Mouse (Mus musculus): ENCODE results near the gene Cdh23. TPM values are rescaled to one million over a fixed set of nuclear protein-coding genes. Genes with fewer than 3 reads are reported as not detected.

The Cdh23 gene
- polyA plus RNA-seq, 1 experiment from 2014 or later = 6.9 TPM

DNA sequence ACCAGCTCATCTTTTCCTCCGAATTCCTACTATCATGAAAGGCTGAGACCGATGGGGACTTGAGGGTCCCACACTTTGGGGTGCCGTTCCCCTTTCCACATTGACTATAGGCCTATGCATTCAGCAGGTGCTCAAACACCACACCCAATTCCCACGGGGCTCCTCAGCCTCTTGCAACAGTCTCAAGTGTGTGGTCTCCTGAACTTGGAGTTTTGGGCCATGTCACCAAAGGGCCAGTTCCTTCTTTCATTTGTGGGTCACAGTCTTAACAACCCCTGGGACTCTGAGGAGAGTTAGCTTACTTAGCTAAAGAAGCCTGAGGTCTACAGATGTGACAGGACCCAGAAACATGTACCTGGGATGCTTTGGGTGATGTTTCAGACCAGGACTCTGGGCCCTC, 380.1 kb downstream of the Cdh23 start:
- ATAC-seq (ENCODE audit: low FRiP score, low read depth) = no peak
- 91% methylated on average over 4 of the region's 4 CpGs for WGBS
- H3K27ac ChIP-seq (replicated peaks) = no peak overlapping the region
- H3K4me1 ChIP-seq (replicated peaks) = no peaks in the 10 kb centered on the region
- H3K9me3 ChIP-seq = no peaks in the 10 kb centered on the region
- H3K36me3 ChIP-seq = no peaks in the 10 kb centered on the region
- no peak overlapping the region for H3K4me2 ChIP-seq
- no peaks in the 10 kb centered on the region for H3K27me3 ChIP-seq
- no peak overlapping the region for H3K4me3 ChIP-seq
- H3K9ac ChIP-seq = no peak overlapping the region

DNA sequence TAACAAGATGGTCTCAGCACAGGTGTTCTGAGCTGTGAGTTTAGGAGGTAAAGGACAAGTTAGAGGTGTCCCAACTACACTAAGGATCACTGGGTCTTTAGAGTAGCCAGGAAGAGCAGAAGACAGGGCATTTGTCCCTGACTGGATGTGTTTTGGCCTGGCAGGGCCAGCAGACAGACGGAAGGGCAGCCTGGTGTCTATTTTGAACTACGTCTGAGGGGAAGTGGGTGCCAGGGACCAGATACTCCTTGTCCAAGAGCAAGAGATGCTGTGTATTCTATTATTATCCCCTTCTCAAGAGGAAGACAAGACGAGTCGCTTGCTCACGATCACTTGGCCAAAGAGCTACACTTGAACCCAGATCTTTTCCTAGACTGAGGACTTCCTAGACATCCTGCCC, 382.7 kb downstream of the Cdh23 start:
- no peak overlapping the region for H3K9ac ChIP-seq
- H3K27ac ChIP-seq (replicated peaks) = no peak overlapping the region
- 97% methylated on average over 5 of the region's 5 CpGs for WGBS
- no peaks in the 10 kb centered on the region for H3K4me1 ChIP-seq (replicated peaks)
- H3K27me3 ChIP-seq = no peaks in the 10 kb centered on the region
- no peaks in the 10 kb centered on the region for H3K36me3 ChIP-seq
- H3K4me2 ChIP-seq = no peak overlapping the region
- H3K4me3 ChIP-seq = no peak overlapping the region
- no peaks in the 10 kb centered on the region for H3K9me3 ChIP-seq
- no peak for ATAC-seq (ENCODE audit: low FRiP score, low read depth)

DNA sequence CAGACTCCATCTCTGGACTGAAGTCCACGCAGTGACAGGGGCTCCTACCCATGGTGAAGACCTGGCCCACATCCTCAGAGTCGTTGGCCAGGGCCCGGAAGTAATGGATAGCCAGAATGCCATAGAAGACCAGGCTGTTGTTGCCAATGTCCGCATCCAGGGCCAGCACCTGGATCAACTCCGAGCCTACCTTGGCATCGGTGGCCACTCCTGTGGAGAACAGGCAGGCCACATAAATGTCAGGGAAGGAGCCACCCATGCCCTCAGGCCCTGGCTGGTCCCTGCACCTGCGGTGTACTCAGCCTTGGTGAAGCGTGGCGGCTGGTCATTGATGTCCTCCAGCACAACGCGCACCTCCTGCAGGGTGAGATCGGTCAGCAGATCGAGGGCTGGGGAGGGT, 385.7 kb downstream of the Cdh23 start:
- no peak for ATAC-seq (ENCODE audit: low FRiP score, low read depth)
- H3K27ac ChIP-seq (replicated peaks) = no peak overlapping the region
- H3K9me3 ChIP-seq = no peaks in the 10 kb centered on the region
- no peak overlapping the region for H3K9ac ChIP-seq
- H3K4me3 ChIP-seq = no peak overlapping the region
- WGBS = 94% methylated on average over 13 of the region's 13 CpGs
- no peaks in the 10 kb centered on the region for H3K36me3 ChIP-seq
- no peaks in the 10 kb centered on the region for H3K4me1 ChIP-seq (replicated peaks)
- no peaks in the 10 kb centered on the region for H3K27me3 ChIP-seq
- H3K4me2 ChIP-seq = no peak overlapping the region

GRCm38 (mm10) chr10:60304854-60305628, 391.2 kb downstream of the Cdh23 start:
- H3K27ac ChIP-seq (replicated peaks) = no peak overlapping the region
- no peaks in the 10 kb centered on the region for H3K4me1 ChIP-seq (replicated peaks)
- H3K9me3 ChIP-seq = no peaks in the 10 kb centered on the region
- no peak overlapping the region for H3K4me2 ChIP-seq
- H3K9ac ChIP-seq = no peak overlapping the region
- 70% methylated on average over 15 of the region's 15 CpGs for WGBS
- H3K4me3 ChIP-seq = no peak overlapping the region
- no peaks in the 10 kb centered on the region for H3K27me3 ChIP-seq
- peaks cover 12% of the 10 kb centered on the region for H3K36me3 ChIP-seq
- peak; percentile 84 for ATAC-seq (ENCODE audit: low FRiP score, low read depth)

DNA sequence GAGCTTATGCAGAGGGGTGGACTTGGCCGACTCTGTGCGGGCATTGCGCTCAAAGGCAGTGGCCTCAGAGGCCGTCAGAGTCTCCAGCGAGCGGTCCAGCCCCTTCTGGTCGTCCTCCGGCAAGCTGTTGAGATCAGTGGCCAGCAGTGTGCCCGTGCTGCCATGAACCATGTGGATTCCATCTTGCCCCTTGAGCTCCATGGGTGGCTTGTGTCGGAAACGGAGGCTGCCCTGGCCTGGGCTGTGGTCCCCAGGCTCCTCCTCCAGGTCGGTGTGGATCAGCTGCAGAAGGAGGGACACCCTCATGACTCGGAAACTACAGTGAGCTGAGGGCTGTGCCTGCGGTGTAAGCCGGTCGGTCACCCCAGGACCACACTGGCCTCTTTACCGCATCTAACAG, 392.9 kb downstream of the Cdh23 start:
- peaks cover 23% of the 10 kb centered on the region for H3K36me3 ChIP-seq
- H3K4me3 ChIP-seq = no peak overlapping the region
- WGBS = 84% methylated on average over 17 of the region's 17 CpGs
- H3K9ac ChIP-seq = no peak overlapping the region
- no peaks in the 10 kb centered on the region for H3K27me3 ChIP-seq
- H3K4me2 ChIP-seq = no peak overlapping the region
- no peak for ATAC-seq (ENCODE audit: low FRiP score, low read depth)
- no peaks in the 10 kb centered on the region for H3K4me1 ChIP-seq (replicated peaks)
- H3K9me3 ChIP-seq = no peaks in the 10 kb centered on the region
- 0 out of 2 replicates have a peak overlapping the region, but pooled peaks have one; percentile 14 for H3K27ac ChIP-seq (replicated peaks)

DNA sequence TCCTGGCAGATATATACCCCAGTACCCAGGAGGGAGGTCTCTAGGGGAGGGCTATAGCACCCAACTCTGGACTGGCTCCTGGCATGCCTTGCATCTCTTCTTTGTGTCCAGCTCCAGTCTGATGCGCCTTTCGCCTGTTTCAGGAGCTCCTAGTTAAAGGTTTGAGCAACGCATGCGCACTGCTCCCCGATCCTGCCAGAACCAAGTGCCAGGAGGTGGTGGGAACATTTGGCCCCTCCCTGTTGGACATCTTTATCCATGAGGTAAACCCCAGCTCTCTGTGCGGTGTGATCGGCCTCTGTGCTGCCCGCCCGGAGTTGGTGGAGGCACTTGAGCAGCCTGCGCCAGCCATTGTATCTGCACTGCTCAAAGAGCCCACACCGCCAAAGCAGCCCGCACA, 396.7 kb downstream of the Cdh23 start:
- H3K36me3 ChIP-seq = peaks cover 44% of the 10 kb centered on the region
- no peaks in the 10 kb centered on the region for H3K27me3 ChIP-seq
- H3K4me1 ChIP-seq (replicated peaks) = no peaks in the 10 kb centered on the region
- WGBS = 96% methylated on average over 12 of the region's 12 CpGs
- no peak overlapping the region for H3K9ac ChIP-seq
- no peak overlapping the region for H3K27ac ChIP-seq (replicated peaks)
- no peaks in the 10 kb centered on the region for H3K9me3 ChIP-seq
- no peak overlapping the region for H3K4me2 ChIP-seq
- H3K4me3 ChIP-seq = no peak overlapping the region
- ATAC-seq (ENCODE audit: low FRiP score, low read depth) = no peak

DNA sequence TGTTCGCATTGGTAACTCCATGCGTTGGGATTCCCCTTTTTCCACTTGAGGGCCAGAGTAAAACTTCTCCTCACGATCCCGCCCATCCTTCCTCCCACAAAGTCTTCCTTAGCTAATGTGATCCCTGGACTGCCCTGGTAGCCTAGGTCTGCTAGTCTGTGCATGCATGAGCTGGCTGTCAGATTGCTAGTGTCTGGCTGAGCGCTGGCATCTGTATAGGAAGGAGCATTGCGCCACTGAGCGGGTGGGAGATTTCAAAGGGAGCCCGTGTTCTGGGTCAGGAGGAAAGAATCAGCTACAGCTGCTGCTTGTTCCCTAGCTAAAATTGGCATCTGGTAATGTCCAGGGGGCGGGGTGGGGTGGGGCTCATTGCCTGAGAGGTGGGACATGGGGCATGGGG, 400.3 kb downstream of the Cdh23 start:
- Histone ChIP-seq H3K27me3 (no peaks in the 10 kb centered on the region), H3K9me3 (no peaks in the 10 kb centered on the region), H3K36me3 (peaks cover 57% of the 10 kb centered on the region), H3K4me1 (replicated peaks) (no peaks in the 10 kb centered on the region), H3K27ac (replicated peaks) (no peak overlapping the region), H3K4me2 (no peak overlapping the region), H3K9ac (no peak overlapping the region), H3K4me3 (no peak overlapping the region)
- no peak for ATAC-seq (ENCODE audit: low FRiP score, low read depth)
- WGBS = 87% methylated on average over 9 of the region's 9 CpGs

DNA sequence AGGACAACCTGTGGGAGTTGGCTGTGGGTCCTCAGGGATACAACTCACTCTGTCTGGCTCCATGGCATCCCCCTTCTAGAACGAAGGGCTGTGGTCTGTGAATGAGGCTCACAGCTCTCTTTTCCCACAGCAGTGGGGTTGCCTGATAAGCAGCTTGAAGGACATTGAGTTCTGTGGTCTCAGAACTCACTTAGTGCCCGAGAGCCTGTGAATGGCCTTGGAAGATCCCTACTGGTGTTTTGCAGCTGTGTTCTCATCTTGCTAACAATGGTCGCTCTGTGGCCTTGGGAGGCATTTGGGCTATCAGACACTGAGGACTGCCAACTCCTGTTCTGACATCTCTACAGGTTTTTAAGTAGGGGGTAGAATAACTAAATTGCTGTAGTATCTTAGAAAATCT, 400.9 kb downstream of the Cdh23 start:
- H3K27me3 ChIP-seq = no peaks in the 10 kb centered on the region
- no peak overlapping the region for H3K27ac ChIP-seq (replicated peaks)
- H3K4me3 ChIP-seq = no peak overlapping the region
- peaks cover 50% of the 10 kb centered on the region for H3K36me3 ChIP-seq
- no peak overlapping the region for H3K9ac ChIP-seq
- H3K9me3 ChIP-seq = no peaks in the 10 kb centered on the region
- no peak for ATAC-seq (ENCODE audit: low FRiP score, low read depth)
- no peak overlapping the region for H3K4me2 ChIP-seq
- no peaks in the 10 kb centered on the region for H3K4me1 ChIP-seq (replicated peaks)
- WGBS = 86% methylated on average over 3 of the region's 3 CpGs

DNA sequence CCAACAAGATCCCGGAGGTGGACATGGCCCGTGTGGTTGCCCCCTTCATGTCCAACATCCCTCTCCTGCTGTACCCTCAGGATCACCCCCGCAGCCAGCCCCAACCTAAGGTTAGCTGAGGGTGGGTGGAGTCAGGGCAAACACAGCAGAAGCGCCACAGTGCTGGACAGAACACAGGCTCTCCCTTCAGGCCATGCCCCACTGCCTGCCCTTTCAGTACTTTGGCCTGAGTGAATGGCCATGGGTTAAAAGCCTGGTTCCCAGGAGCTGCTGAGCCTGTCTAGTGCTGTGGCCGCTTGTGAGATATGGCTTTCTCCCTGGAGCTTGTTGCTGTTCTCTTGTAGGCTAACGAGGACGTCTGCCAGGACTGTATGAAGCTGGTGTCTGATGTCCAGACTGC, 401.7 kb downstream of the Cdh23 start:
- ATAC-seq (ENCODE audit: low FRiP score, low read depth) = no peak
- Histone ChIP-seq H3K9ac (no peak overlapping the region), H3K4me1 (replicated peaks) (peaks cover 7% of the 10 kb centered on the region), H3K36me3 (peaks cover 43% of the 10 kb centered on the region), H3K27me3 (no peaks in the 10 kb centered on the region), H3K9me3 (no peaks in the 10 kb centered on the region), H3K4me3 (no peak overlapping the region), H3K4me2 (no peak overlapping the region), H3K27ac (replicated peaks) (no peak overlapping the region)
- 83% methylated on average over 7 of the region's 7 CpGs for WGBS

DNA sequence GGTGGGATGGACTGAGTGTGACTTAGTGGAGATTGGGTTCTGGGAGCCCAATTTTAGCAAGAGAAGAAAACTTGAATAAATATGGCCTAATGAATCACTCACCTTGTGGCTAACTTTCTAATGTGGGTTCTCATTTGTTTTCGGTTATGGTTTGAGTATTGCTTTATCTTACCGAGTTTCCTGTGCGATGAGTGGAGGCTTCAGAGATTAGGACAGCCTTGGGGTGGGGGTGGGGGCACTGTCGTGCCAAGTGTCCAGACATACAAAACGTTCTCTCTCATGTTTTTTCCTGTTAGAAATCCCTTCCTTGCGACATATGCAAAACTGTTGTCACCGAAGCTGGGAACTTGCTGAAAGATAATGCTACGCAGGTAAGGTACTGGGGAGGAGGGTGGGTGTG, 404.1 kb downstream of the Cdh23 start:
- no peak for ATAC-seq (ENCODE audit: low FRiP score, low read depth)
- Histone ChIP-seq H3K4me3 (no peak overlapping the region), H3K4me2 (no peak overlapping the region), H3K36me3 (peaks cover 28% of the 10 kb centered on the region), H3K4me1 (replicated peaks) (peaks cover 24% of the 10 kb centered on the region), H3K27ac (replicated peaks) (no peak overlapping the region), H3K9me3 (no peaks in the 10 kb centered on the region), H3K27me3 (no peaks in the 10 kb centered on the region), H3K9ac (no peak overlapping the region)
- WGBS = 92% methylated on average over 8 of the region's 8 CpGs

GRCm38 (mm10) chr10:60290739-60291110, 405.6 kb downstream of the Cdh23 start:
- H3K36me3 ChIP-seq = peaks cover 25% of the 10 kb centered on the region
- H3K9ac ChIP-seq = no peak overlapping the region
- H3K9me3 ChIP-seq = no peaks in the 10 kb centered on the region
- H3K27me3 ChIP-seq = no peaks in the 10 kb centered on the region
- no peak for ATAC-seq (ENCODE audit: low FRiP score, low read depth)
- H3K4me3 ChIP-seq = no peak overlapping the region
- WGBS = 87% methylated on average over 8 of the region's 8 CpGs
- peaks cover 39% of the 10 kb centered on the region for H3K4me1 ChIP-seq (replicated peaks)
- H3K27ac ChIP-seq (replicated peaks) = no peak overlapping the region
- H3K4me2 ChIP-seq = no peak overlapping the region

GRCm38 (mm10) chr10:60290026-60290738, 406.1 kb downstream of the Cdh23 start:
- H3K9ac ChIP-seq = no peak overlapping the region
- no peak for ATAC-seq (ENCODE audit: low FRiP score, low read depth)
- no peak overlapping the region for H3K4me2 ChIP-seq
- 66% methylated on average over 7 of the region's 7 CpGs for WGBS
- H3K4me1 ChIP-seq (replicated peaks) = peaks cover 44% of the 10 kb centered on the region
- no peak overlapping the region for H3K4me3 ChIP-seq
- no peaks in the 10 kb centered on the region for H3K27me3 ChIP-seq
- H3K27ac ChIP-seq (replicated peaks) = no peak overlapping the region
- H3K36me3 ChIP-seq = peaks cover 20% of the 10 kb centered on the region
- no peaks in the 10 kb centered on the region for H3K9me3 ChIP-seq
